Mouse (Mus musculus): ENCODE measurements around the gene Zswim9.

The Zswim9 gene

GRCm38 (mm10) chr7:13269394-13269793, 9.1 kb downstream of the Zswim9 start:
- DNase-seq (ENCODE audit: low read depth, low spot score) = no peak

GRCm38 (mm10) chr7:13268749-13269260, 9.7 kb downstream of the Zswim9 start:
- no peak for DNase-seq (ENCODE audit: low read depth, low spot score)

GRCm38 (mm10) chr7:13264396-13264795, 14.1 kb downstream of the Zswim9 start:
- no peak for DNase-seq (ENCODE audit: low read depth, low spot score)

GRCm38 (mm10) chr7:13263851-13264250, 14.7 kb downstream of the Zswim9 start:
- no peak for DNase-seq (ENCODE audit: low read depth, low spot score)

GRCm38 (mm10) chr7:13260746-13261700, 17.5 kb downstream of the Zswim9 start:
- DNase-seq (ENCODE audit: low read depth, low spot score) = no peak

GRCm38 (mm10) chr7:13212720-13213119, 65.8 kb downstream of the Zswim9 start, which contains the start of gene Vmn1r89:
Vmn1r89 (plus strand) TSS chr7:13213020.
- no peak for DNase-seq (ENCODE audit: low read depth, low spot score)
